Mouse (Mus musculus) subcutaneous adipose tissue, adult 2 months (tissue): Measurements from ENCODE around the gene Nedd8. TPM values are rescaled to one million over a fixed set of nuclear protein-coding genes. Genes with fewer than 3 reads are reported as not detected.

Experiments
- polyA plus RNA-seq: library from polyadenylated mRNA; depleted of rRNA; stranded (reverse); fragments of >200 nt; gene quantifications from 2 replicates; pipeline ENCODE4 v1.2.3, GENCODE M21; 2012; ENCODE audit warnings: low replicate concordance; rRNA removed

The Nedd8 gene
- 292 and 416 TPM in 2 replicates for polyA plus RNA-seq

DNA sequence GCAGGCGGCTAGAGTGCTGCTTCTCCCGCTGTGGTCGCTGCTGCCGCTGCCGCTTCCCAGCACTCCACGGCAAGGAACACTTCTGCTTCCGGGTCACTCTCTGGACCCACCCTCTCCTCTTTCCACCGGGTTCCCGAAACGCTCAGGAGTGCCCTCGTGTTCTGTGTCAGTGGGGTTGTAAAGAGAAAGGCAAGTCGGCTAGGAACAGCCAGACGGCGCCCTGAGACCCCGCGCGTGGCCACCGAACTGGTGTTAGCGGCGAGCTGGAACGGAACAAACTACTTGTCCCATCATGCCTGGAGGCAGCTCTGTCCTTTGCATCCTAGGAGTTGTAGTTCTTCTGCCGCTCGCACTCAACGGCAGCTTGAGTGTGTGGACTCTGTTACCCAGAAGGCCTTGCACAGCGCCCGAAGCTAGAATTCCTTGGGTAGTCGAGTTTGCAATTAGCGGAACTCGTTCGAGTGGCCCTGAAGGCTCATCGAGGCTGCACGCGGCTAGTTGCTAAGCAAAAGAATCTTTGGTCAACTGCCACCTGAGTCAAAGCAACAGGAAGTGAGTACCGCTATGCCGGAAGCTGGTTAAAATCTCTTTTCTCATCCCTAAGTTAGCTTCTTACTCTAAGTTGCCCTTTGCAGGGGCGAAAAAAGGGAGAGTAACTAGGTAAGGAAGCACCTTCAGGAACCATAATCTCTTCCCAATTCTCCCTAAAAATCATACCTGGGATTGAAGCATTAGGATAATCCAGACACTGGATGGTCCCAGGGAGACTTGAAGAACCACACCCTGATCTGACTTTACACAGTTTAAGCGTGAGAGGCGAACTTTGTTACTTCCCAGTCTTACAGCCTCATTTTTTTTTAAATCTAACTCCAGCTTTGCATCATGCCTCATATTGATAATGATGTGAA is at the start of gene Nedd8, which contains the start of gene Gmpr2:
Gene Nedd8 (minus strand): TSS at position 292 of the 908 bp plus-strand sequence.
Gene Gmpr2 (plus strand): TSS at position 109 of the 908 bp plus-strand sequence.

DNA sequence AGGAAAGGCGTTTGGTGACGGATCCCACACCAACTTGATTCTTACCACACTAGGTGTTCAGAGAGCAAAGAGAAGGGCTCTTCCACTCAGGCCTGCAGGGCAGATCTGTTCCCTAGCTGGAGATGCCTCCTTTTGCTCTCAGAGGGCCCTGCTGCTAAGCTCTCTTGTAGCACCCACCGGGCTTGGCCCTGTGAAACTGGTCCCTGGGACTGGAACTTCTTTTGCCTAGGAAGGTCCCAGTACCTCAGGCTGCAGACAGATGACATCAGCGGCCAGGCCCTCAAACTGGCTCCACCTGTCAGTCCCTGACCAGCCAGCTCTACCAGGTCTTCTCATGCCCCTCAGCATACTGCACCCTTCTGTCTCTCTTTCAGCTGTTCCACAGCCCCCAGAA is 41.8 kb upstream of the Nedd8 start, which contains the start of gene Tgm1:
Gene Tgm1 (minus strand): TSS at position 198 of the 394 bp plus-strand sequence.

DNA sequence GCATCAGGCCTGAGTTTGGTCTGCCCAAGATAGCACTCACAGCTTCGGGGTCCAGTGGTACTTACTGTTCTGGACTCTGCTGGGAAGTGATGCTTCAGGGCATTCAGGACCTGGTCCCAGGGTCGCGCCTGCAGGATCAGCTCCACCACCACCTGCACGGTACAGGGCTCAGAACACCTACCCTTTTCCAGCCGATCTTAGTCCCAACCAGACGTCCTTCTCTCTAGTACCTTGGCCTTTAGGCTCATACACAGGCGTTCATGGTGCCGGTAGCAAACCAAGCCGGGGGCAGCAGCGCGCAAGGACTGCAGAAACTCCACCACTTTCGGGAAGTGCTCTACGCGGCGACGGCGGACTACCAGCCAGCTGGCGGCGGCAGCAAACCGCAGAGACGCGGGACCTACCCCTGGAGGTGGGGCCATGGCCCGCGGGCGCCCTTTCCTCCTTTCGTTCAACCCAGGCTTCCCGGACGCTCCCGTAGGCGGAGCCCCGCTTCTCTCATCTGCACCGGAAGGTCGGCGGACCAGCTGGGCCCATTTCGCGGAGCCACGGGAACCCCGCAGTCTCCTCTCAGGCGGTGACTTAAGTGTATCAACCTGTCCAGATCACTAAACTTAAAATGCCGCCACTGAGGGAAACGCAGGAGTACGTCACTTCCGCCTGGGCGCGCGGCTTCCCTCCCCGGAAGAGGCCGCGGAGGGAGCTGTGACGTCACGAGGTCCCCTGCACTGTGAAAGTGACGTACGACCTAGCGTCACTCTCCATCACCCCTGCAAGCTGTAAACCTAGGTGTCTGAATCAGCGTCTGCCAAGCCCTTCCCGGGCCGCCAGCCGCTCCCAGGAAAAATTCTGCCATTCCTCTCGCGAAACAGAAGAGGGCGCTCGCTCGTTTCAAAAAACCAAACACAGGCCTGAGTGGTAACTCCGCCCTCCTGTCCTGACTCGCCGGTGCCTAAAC is 9.5 kb upstream of the Nedd8 start, which contains the start of gene Tinf2:
Gene Tinf2 (minus strand): TSS at position 661 of the 958 bp plus-strand sequence.

DNA sequence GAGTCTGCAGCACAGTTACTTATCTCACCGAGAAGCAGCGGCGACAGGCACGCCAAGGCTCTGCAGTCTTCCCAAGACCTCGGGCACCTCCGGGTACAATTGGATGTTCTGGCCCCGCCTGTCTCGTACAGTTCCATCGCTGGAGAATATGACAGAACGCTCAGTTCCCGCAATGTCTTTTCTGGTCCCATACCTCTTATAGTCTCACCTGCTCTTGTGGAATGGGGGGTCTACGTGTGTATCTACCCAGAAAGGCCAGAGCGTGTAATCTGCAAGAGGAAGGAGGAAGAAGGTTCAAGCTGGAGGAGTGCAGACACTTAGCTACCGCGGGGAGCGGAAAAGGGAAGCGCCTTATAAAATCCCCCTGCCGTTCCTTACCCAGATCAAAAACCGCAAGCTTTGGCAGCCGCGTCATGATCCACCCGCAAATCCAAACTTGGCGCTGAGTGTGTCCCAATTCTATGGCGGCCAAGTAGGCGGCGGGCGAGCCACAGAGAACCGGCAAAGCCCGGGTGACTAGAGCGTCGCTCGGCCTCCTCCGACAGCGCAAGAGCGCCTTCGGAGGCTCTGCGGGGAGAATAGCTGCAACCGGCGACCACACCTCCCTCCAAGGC is 11.9 kb downstream of the Nedd8 start, which contains the start of gene Mdp1:
Gene Mdp1 (minus strand): TSS at position 549 of the 614 bp plus-strand sequence.

DNA sequence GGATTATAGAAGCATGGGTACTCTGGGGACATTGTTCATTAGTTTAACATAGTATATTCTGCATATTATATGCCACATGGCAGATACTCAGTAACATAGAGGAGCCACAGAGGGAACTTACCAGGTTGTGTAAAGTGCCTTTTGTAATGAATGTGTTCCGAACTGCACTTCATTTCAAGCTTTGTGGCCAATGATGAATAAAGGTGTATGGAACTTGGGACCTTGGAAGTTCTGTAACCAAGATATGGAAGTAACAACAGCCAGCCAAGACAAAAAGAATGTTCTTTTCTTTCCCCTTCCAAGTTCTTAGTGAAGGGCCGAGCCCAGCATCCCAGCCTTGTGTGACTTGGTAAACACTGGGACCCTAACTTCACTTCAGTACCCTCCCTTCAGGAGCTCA is 22.0 kb downstream of the Nedd8 start, which contains the start of gene Tssk4:
Gene Tssk4 (plus strand): TSS at position 301 of the 400 bp plus-strand sequence.

DNA sequence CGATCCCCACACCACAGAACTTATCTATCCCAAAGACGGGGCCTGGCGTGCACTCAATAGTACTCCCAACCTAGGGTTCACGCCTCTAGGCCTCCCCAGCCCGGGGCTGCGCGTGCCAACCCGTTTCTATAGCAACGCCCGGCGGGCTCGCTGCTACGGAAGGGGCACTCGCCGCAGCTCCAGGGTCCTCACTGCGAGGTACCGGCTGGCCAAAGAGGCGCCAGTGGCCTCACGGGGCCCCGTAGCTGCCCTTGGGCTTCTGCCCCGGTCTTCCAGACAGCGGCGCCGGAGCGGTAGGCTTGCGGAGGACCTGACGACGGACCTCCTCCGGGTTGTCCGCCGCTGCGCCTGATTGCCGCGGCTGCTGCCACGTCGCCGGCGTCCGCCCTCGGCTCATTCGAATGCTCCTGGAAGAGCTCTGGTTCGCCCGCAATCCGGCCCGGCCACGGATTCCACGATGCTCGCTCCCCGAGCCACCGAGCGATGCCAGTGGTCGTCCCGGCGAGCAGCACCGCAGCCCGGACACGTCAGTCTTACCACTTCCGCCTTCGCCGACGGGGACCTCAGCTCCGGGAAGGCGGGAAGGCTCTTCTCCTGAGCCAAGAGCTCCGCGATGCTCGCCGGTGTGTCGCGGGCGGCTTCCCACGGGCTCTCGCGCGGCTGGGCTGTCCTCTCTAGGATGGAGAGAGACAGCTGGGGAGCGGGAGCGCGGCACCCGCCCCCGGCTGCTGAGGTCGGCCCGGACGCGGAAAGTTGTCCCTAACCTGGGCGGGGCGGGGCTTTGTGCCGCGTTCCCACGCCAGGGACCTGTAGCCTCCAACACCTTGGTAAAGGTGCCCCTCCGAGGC is 28.6 kb downstream of the Nedd8 start, which contains the start of gene Tm9sf1:
Gene Tm9sf1 (minus strand): TSS at position 747 of the 848 bp plus-strand sequence.

DNA sequence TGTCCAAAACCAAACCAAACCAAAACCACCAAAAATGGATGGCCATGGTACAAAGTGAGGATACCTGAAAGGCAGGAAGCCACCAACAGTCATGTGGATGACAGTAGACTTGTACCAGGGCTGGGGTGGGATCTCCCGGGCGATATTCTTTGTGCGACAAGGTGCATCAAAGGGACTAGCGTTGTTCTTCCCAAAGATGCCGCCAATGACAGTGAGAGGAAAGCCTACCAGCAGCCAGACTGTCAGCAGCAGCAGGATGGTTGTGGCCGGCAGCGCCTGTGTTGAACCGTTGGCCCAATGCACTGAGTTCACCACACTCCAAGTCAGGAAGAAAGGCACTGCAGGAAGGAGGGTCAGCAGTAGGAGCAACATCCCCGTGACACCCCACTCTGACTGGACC is 34.1 kb downstream of the Nedd8 start, which contains the start of gene Gm49378:
Gene Gm49378 (minus strand): TSS at position 101 of the 400 bp plus-strand sequence.

DNA sequence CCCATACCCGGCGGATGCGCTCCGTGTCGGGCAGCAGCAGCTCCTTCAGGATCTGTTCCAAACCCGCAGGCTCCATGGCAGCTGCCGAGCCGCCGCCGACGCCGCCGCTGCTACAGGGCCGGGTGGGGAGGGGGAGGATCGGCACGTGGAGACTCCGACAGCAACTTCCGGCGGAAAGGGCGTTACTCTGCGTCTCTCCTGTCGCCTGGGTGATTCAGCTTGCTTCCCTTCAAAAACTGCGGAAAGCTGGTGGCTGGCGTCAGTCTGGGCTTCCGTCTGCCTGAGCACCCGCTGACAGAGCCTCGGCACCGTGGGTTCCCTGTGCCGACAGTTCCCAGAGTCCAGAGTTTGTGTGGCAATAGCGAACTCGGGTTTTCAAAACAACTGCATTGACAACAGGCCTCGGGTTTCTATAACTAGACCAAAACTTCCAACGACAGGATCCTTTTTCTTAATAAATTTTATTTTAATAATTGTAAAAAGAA is 36.4 kb downstream of the Nedd8 start, which contains the start of gene Ipo4:
Gene Ipo4 (minus strand): TSS at position 435 of the 485 bp plus-strand sequence.

DNA sequence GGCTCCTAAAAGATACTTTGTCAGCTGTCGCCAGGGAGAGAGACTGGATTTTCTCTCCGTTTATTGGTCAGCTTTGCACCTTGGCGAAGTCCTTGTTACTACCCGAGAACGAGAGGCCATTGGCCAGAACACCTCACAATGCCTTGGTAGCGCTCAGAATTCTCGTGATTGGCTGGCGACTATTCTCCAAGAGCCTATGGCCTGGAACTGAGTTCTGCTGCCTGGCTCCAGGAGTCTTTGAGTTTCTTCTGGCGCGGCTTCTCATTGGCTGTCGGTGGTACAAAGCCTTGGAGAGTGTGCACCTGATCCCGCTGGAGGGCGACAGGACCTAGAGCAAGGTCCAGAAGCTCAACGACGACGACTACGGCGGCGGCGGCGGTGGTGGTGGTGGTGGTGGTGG is 54.1 kb downstream of the Nedd8 start, which contains the start of gene Rec8:
Gene Rec8 (plus strand): TSS at position 216 of the 400 bp plus-strand sequence.

Other genes with a start within 250 kb of the Nedd8 start
- gene Dhrs4, start 193.4 kb downstream of the Nedd8 start, polyA plus RNA-seq: 57.4 and 80.1 TPM in 2 replicates
- gene Carmil3, start 181.5 kb downstream of the Nedd8 start, polyA plus RNA-seq: 2.1 and 9.4 TPM in 2 replicates
- 0.08 and 0.19 TPM in 2 replicates for gene Cpne6, start 161.7 kb downstream of the Nedd8 start, polyA plus RNA-seq
- gene Nrl, start 147.1 kb downstream of the Nedd8 start, polyA plus RNA-seq: not detected in 2 replicates
- 44.1 and 72.2 TPM in 2 replicates for gene Pck2, start 131.9 kb downstream of the Nedd8 start, polyA plus RNA-seq
- 79.4 and 81.9 TPM in 2 replicates for gene Dcaf11, start 112.1 kb downstream of the Nedd8 start, polyA plus RNA-seq
- gene A730061H03Rik, start 111.7 kb downstream of the Nedd8 start, polyA plus RNA-seq: 2.9 and 3.1 TPM in 2 replicates
- gene Fitm1, start 96.5 kb downstream of the Nedd8 start, polyA plus RNA-seq: 0.68 and 2.5 TPM in 2 replicates
- gene Psme1, start 94.0 kb downstream of the Nedd8 start, polyA plus RNA-seq: 111 and 123 TPM in 2 replicates
- gene Emc9, start 86.8 kb downstream of the Nedd8 start, polyA plus RNA-seq: 34.6 and 113 TPM in 2 replicates
- 133 and 138 TPM in 2 replicates for gene Psme2, start 81.0 kb downstream of the Nedd8 start, polyA plus RNA-seq
- 27.9 and 42.1 TPM in 2 replicates for gene Rnf31, start 80.4 kb downstream of the Nedd8 start, polyA plus RNA-seq
- 39.3 and 81.5 TPM in 2 replicates for gene Irf9, start 68.6 kb downstream of the Nedd8 start, polyA plus RNA-seq
- 0.10 and 23.9 TPM in 2 replicates for gene Rec8, start 54.1 kb downstream of the Nedd8 start, polyA plus RNA-seq
- gene Ipo4, start 36.2 kb downstream of the Nedd8 start, polyA plus RNA-seq: 115 and 240 TPM in 2 replicates
- 1.3 and 8.1 TPM in 2 replicates for gene Gm49378, start 34.2 kb downstream of the Nedd8 start, polyA plus RNA-seq
- 73.5 and 94.8 TPM in 2 replicates for gene Tm9sf1, start 28.3 kb downstream of the Nedd8 start, polyA plus RNA-seq
- 0.77 and 1.5 TPM in 2 replicates for gene Tssk4, start 21.9 kb downstream of the Nedd8 start, polyA plus RNA-seq
- gene Mdp1, start 11.6 kb downstream of the Nedd8 start, polyA plus RNA-seq: 31.3 and 35.2 TPM in 2 replicates
- gene Gmpr2, start 183 bp downstream of the Nedd8 start, polyA plus RNA-seq: 28.6 and 31.3 TPM in 2 replicates
- 12.3 and 17.1 TPM in 2 replicates for gene Tinf2, start 9.7 kb upstream of the Nedd8 start, polyA plus RNA-seq
- 0.60 and 2.2 TPM in 2 replicates for gene Tgm1, start 41.8 kb upstream of the Nedd8 start, polyA plus RNA-seq
- 34.6 and 47.9 TPM in 2 replicates for gene Rabggta, start 50.1 kb upstream of the Nedd8 start, polyA plus RNA-seq
- gene Dhrs1, start 73.6 kb upstream of the Nedd8 start, polyA plus RNA-seq: 95.6 and 110 TPM in 2 replicates
- 14.6 and 30.0 TPM in 2 replicates for gene Nop9, start 73.6 kb upstream of the Nedd8 start, polyA plus RNA-seq
- 2.5 and 4.1 TPM in 2 replicates for gene Cideb, start 86.3 kb upstream of the Nedd8 start, polyA plus RNA-seq
- gene Ltb4r2, start 89.3 kb upstream of the Nedd8 start, polyA plus RNA-seq: 0.06 and 0.14 TPM in 2 replicates
- gene Ltb4r1, start 93.8 kb upstream of the Nedd8 start, polyA plus RNA-seq: 2.3 and 4.5 TPM in 2 replicates
- 29.4 and 44.4 TPM in 2 replicates for gene Adcy4, start 112.0 kb upstream of the Nedd8 start, polyA plus RNA-seq
- gene Ripk3, start 116.7 kb upstream of the Nedd8 start, polyA plus RNA-seq: 14.6 and 21.8 TPM in 2 replicates
- 17.6 and 94.3 TPM in 2 replicates for gene Nfatc4, start 151.0 kb upstream of the Nedd8 start, polyA plus RNA-seq
- gene Nynrin, start 181.9 kb upstream of the Nedd8 start, polyA plus RNA-seq: 5.7 and 24.4 TPM in 2 replicates
- gene Cbln3, start 212.3 kb upstream of the Nedd8 start, polyA plus RNA-seq: 0.13 and 0.48 TPM in 2 replicates
- gene Khnyn, start 212.8 kb upstream of the Nedd8 start, polyA plus RNA-seq: 17.0 and 28.5 TPM in 2 replicates
- gene Sdr39u1, start 228.2 kb upstream of the Nedd8 start, polyA plus RNA-seq: 66.2 and 69.6 TPM in 2 replicates